Mouse (Mus musculus) forebrain, embryonic 13.5 days (tissue): ENCODE measurements around the gene Phyhd1. TPM values are rescaled to one million over a fixed set of nuclear protein-coding genes. Genes with fewer than 3 reads are reported as not detected.

ENCODE experiments used
- polyA plus RNA-seq: library from polyadenylated mRNA; unstranded; fragments of >200 nt; fragmentation: Nextera tagmentation; extraction: Ambion mirVana; gene quantifications from 2 replicates; pipeline ENCODE4 v1.2.1, GENCODE M21; 2015

Gene Phyhd1
- polyA plus RNA-seq, 1 experiment from 2014 or later: 5.3 TPM

Other genes with a start within 250 kb of the Phyhd1 start
- gene Wdr34, start 217.3 kb upstream of the Phyhd1 start, polyA plus RNA-seq: 50.8 and 57.2 TPM in 2 replicates
- 587 and 610 TPM in 2 replicates for gene Set, start 208.8 kb upstream of the Phyhd1 start, polyA plus RNA-seq
- 5.7 and 6.7 TPM in 2 replicates for gene Pkn3, start 188.5 kb upstream of the Phyhd1 start, polyA plus RNA-seq
- gene Zdhhc12, start 172.6 kb upstream of the Phyhd1 start, polyA plus RNA-seq: 21.0 and 21.2 TPM in 2 replicates
- 10.5 and 10.9 TPM in 2 replicates for gene Zer1, start 141.6 kb upstream of the Phyhd1 start, polyA plus RNA-seq
- 12.3 and 14.1 TPM in 2 replicates for gene Tbc1d13, start 132.5 kb upstream of the Phyhd1 start, polyA plus RNA-seq
- 9.5 and 10.4 TPM in 2 replicates for gene Endog, start 94.7 kb upstream of the Phyhd1 start, polyA plus RNA-seq
- 62.1 and 71.1 TPM in 2 replicates for gene Spout1, start 87.7 kb upstream of the Phyhd1 start, polyA plus RNA-seq
- gene Kyat1, start 60.4 kb upstream of the Phyhd1 start, polyA plus RNA-seq: 11.6 and 12.4 TPM in 2 replicates
- gene Lrrc8a, start 28.5 kb upstream of the Phyhd1 start, polyA plus RNA-seq: 57.9 and 58.3 TPM in 2 replicates
- 0.21 and 0.36 TPM in 2 replicates for gene Gm28035, start 25.6 kb upstream of the Phyhd1 start, polyA plus RNA-seq
- not detected in 2 replicates for gene Gm28038, start 14.8 kb downstream of the Phyhd1 start, polyA plus RNA-seq
- 28.0 and 30.6 TPM in 2 replicates for gene Dolk, start 20.1 kb downstream of the Phyhd1 start, polyA plus RNA-seq
- 24.9 and 32.7 TPM in 2 replicates for gene Nup188, start 20.2 kb downstream of the Phyhd1 start, polyA plus RNA-seq
- 100 and 126 TPM in 2 replicates for gene Sh3glb2, start 93.1 kb downstream of the Phyhd1 start, polyA plus RNA-seq
- gene Miga2, start 98.0 kb downstream of the Phyhd1 start, polyA plus RNA-seq: 22.4 and 23.5 TPM in 2 replicates
- gene Dolpp1, start 126.1 kb downstream of the Phyhd1 start, polyA plus RNA-seq: 53.0 and 56.7 TPM in 2 replicates
- gene Crat, start 149.6 kb downstream of the Phyhd1 start, polyA plus RNA-seq: 16.3 and 21.0 TPM in 2 replicates
- gene Ptpa, start 149.8 kb downstream of the Phyhd1 start, polyA plus RNA-seq: 126 and 141 TPM in 2 replicates
- 1.7 and 2.6 TPM in 2 replicates for gene Ier5l, start 208.0 kb downstream of the Phyhd1 start, polyA plus RNA-seq